In genomic region chr5:116309383-116309801, GRCm38 (mm10) we compare ENCODE assay signal across 8 mouse cellular contexts. TPM values are rescaled to one million over a fixed set of nuclear protein-coding genes. Genes with fewer than 3 reads are reported as not detected.
DNase-seq lines count a peak whose midpoint lies in the region; ATAC-seq and TF ChIP-seq lines count a peak whose summit lies in the region.

No protein-coding gene starts in this region.

- peak overlapping the region; percentile 14; the same call in 1 of the 2 replicates for H3K4me2 ChIP-seq in stomach, postnatal 0 days (replicated peaks; ENCODE audit: low read depth)

- TF ChIP-seq EP300 in stomach, postnatal 0 days (optimal IDR thresholded peaks at IDR 0.05), result no peak

- peak; percentile 37 to 55 for DNase-seq in cerebellum, postnatal 14 days
- no peak for DNase-seq in cerebellum, adult 9-10 months
- DNase-seq in urinary bladder, postnatal 14 days (ENCODE audit: low spot score), result peak; percentile 14
- no peak for DNase-seq in urinary bladder, postnatal 4 days (ENCODE audit: low spot score in 2 of 2)
- peak; percentile 78 for DNase-seq in kidney, postnatal 10 days
- DNase-seq in stomach, postnatal 0 days (ENCODE audit: low spot score), result peak; percentile 24
- DNase-seq in T-cell, adult 2 months (ENCODE audit: low spot score), result no peak
- no peak for DNase-seq in urinary bladder, postnatal 36 days (ENCODE audit: low spot score in 2 of 2)

- no peak overlapping the region for H3K4me3 ChIP-seq in stomach, postnatal 0 days (ENCODE audit: low read depth, low read length)

- 18% methylated on average over 6 of the region's 6 CpGs for WGBS in stomach, postnatal 0 days

- no peaks in the 10 kb centered on the region for H3K36me3 ChIP-seq in stomach, postnatal 0 days (ENCODE audit: control insufficient read depth, insufficient read depth, low read length)

- peak; percentile 71; the same call in 1 of the 2 replicates for ATAC-seq in stomach, postnatal 0 days (ENCODE audit: low FRiP score, low TSS enrichment)

- H3K9ac ChIP-seq in stomach, postnatal 0 days (ENCODE audit: low read length), result peak overlapping the region; percentile 27; the same call in 1 of the 2 replicates

- TF ChIP-seq CTCF in stomach, postnatal 0 days (IDR thresholded peaks at IDR 0.05; ENCODE audit: low read depth), result no peak

- 0 out of 2 replicates have a peak overlapping the region, but pooled peaks have one; percentile 40 for H3K27ac ChIP-seq in stomach, postnatal 0 days (replicated peaks)

- no peaks in the 10 kb centered on the region for H3K4me1 ChIP-seq in stomach, postnatal 0 days (replicated peaks; ENCODE audit: control insufficient read depth, insufficient read depth)

- H3K9me3 ChIP-seq in stomach, postnatal 0 days (ENCODE audit: control insufficient read depth, low read length), result no peaks in the 10 kb centered on the region

- H3K27me3 ChIP-seq in stomach, postnatal 0 days (ENCODE audit: control insufficient read depth, insufficient read depth, low read length), result no peaks in the 10 kb centered on the region

RNA-seq across cellular contexts. Expression of gene Ccdc60, which starts 20.6 kb away (rescaled TPM):
- polyA plus RNA-seq in stomach, postnatal 0 days (2015; fragmentation: Nextera tagmentation; extraction: Ambion mirVana), result 1.3 and 1.4 TPM in 2 replicates

Comparison
In these comparisons a context has a peak if more than half of its experiments do, and no peak if none do; other contexts are left out.
1. DNase-seq: peak in cerebellum, postnatal 14 days (2 of 2), urinary bladder, postnatal 14 days (single experiment), kidney, postnatal 10 days (single experiment) and stomach, postnatal 0 days (single experiment); none in cerebellum, adult 9-10 months (single experiment), urinary bladder, postnatal 4 days (0 of 2), T-cell, adult 2 months (single experiment) and urinary bladder, postnatal 36 days (0 of 2).